Mouse (Mus musculus) right cerebral cortex, postnatal 10 days (tissue): ENCODE results near the gene Fth1.

Experiments used
- DNase-seq, 2 experiments: peaks; one replicate each; pipeline ENCODE4 v3.0.0; 2021; ENCODE audit warnings: low spot score in 2 of 2

Fth1 gene

DNA sequence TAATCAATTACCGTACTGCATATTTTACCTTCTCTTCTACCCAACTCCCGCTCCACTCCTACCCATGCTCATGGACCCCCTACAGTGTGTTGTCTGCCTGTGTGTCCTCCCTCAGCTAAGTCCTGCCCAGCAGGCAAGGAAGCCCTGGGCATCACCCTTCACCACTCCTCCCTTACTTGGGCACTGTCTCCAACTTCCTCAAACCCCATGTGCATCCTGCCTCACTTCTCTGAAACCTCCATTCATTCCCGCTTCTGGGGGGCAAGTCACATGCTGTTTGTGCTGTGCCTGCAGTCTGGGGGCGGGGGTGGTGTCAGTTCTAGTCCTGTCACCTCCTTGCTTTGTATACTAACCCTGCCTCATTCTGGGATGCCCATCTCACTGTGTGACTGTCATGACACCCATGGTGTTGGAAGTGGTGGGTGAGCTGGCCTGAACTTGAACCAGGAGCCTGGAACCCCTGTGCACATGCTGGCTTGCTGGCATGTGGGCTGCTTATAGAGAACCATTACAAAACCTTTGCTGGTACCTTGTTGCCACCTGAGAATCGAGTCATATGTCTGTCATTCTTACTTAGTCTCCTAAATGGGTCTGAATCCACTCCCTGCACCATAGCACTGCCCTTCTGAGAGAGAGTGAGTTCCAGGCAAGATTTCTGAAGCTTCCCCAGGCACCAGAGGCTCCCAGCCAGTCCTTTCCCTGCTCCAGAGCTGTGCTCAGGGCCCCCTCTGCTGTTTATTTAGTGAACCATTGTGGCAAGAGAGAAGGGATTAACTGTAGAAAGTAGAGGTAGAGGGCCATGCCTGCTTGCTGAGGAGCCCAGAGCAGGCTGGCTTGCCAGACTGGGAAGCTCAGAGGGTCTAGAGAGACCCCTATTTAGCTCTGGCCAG is 42.3 kb downstream of the Fth1 start:
- peak; percentile 71 to 77 for DNase-seq

DNA sequence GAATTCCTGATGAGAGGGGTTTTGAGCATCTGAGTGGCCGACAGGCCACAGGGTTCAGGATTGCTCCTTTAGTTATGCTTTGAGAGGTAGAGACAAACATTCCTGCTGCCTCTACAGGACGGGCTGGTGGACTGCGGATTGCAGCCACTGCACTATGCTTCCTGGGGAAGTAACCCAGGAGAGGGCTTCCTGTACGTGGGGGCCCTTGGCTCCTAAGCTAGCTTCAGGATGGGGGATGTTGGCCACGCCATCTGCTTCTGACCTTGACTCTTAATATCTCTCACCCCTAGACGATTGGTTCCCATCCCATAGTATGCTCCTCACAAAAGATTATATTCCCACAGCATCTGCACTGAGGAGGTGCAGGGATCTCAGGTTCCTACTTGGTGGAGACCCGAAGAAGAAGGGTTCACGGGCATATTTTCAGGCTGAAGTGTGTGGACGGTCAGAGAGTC is 42.9 kb downstream of the Fth1 start:
- no peak for DNase-seq

- peak; percentile 76 to 77 for DNase-seq
These were observed 44.9 kb downstream of the Fth1 start for GRCm38 (mm10) chr19:10025169-10025875.

DNA sequence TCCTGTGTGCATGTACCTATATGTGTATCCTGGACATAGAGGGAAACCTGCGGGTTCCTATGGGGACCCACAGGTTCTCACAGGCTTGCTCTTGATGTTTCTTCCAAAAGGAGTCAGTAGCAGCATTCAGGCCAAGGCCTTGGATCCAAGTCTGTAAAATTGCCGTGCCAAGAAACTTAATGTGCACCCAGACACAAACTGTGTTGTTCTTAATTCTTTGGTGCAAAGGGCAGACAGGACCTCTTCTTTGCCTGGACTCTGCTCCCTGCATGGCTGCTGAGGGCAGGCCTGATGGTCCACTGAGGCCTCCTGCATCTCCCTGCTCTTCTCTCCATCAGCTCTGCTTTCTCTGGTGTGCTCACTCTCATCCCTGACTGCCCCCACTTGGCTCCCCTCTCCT is 49.3 kb downstream of the Fth1 start:
- DNase-seq, result peak in 1 of 2 experiments; percentile 21

DNA sequence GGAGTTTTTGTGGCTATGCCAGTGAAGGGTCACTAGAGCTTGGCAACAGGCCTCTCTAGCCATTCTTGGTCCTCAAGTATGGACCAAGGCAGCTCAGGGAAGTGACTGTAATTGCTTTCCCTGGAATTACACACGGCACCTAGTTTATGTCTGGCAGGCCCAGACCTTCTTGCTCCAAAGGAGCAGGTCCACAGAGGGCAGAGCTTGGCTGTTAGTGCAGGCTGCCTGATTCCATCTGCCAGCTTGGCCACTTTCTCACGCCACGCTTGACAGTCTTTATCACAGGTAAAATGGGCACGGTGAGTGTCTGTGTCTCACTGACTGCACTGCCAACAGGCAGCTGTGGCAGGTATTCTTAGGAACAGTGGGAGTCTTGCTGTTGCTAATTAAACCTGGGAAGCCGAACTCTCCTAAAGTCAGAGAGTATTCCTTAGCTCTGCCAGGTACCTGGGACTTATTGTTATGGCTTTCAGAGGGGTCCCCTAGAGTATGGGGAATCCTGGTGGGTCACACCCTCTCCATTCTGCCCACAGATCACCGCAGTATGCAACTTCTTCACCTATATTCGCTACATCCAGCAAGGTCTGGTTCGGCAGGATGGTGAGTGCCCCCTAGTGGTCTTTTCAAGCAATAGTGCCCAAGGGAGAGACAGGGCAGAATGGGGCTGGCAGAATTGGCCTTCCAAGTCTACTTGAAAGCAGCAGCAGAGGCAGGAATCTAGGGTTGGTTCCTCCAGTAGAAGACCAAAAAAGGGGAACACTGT is 53.0 kb downstream of the Fth1 start:
- DNase-seq, result peak in 1 of 2 experiments; percentile 77

DNA sequence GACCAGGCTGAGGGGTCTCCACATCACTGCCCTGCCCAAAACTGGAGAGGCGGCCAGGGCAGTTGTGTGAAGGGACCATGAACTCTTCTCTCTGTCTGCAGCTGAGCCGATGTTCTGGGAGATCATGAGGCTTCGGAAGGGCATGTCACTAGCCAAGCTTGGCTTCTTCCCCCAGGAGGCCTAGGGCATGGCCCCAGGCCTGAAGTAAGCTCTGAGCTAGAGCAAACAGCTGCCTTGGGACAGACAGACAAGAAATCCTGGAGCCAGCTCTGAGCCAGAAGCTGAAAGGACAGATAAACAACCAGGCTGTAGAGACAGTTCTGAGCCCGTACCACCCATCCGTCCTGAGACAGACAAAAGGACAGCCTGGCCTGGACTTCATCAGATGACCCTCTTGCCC is 54.0 kb downstream of the Fth1 start:
- no peak for DNase-seq
